Mouse (Mus musculus) ovary, adult 2 months (tissue): ENCODE measurements around the gene Zg16. TPM values are rescaled to one million over a fixed set of nuclear protein-coding genes. Genes with fewer than 3 reads are reported as not detected.

Experiments
- polyA plus RNA-seq: library from polyadenylated mRNA; depleted of rRNA; stranded (reverse); fragments of >200 nt; gene quantifications from 2 replicates; pipeline ENCODE4 v1.2.3, GENCODE M21; 2012; rRNA removed

Zg16 gene
- 4.6 and 8.5 TPM in 2 replicates for polyA plus RNA-seq

GRCm38 (mm10) chr7:127087278-127088010, at the start of gene Zg16:
TSS of gene Zg16 (minus strand) at chr7:127087328.

GRCm38 (mm10) chr7:127121911-127122270, 34.8 kb upstream of the Zg16 start, which contains the start of gene Qprt:
TSS of gene Qprt (minus strand) at chr7:127122226.

DNA sequence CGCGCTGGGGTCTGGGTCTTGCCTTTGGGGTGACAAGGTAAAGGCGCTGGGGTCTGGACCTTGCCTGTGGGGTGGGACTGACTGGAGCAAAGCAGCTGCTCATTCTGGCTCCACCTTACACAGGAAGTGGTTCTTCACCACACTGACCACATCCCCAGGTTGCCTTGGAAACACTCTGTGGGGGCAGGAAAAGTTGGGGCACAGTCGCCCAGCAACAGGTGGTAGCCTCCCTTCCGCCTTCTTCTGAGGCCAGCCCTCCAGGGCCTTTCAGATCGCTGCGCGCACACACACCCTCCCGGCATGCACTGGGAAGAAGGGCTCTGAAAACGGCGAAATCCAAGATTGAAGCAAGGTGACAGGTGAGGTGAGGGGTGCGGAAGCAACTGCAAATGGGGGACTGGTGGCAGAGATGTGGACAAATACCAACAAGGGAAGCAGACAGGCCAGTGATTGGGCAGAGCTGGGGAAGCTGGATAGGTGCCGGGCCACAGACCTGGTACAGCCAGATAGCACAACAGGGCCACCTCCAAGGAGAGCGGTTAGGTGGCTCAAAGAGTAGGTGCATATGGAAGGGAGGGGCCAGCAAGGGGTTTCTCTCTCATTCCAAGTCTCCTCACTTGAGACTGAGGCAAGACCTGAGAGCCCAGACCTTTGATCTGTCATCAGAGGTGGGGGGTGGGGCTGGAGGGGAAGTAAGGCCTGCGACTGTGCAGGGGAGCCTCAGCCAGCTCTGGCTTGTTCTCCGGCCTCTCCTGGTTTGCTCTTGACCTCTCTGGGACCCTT, 4.2 kb upstream of the Zg16 start, which contains the start of gene AI467606:
AI467606 (plus strand) TSS at position 246 of the 783 bp plus-strand sequence.

DNA sequence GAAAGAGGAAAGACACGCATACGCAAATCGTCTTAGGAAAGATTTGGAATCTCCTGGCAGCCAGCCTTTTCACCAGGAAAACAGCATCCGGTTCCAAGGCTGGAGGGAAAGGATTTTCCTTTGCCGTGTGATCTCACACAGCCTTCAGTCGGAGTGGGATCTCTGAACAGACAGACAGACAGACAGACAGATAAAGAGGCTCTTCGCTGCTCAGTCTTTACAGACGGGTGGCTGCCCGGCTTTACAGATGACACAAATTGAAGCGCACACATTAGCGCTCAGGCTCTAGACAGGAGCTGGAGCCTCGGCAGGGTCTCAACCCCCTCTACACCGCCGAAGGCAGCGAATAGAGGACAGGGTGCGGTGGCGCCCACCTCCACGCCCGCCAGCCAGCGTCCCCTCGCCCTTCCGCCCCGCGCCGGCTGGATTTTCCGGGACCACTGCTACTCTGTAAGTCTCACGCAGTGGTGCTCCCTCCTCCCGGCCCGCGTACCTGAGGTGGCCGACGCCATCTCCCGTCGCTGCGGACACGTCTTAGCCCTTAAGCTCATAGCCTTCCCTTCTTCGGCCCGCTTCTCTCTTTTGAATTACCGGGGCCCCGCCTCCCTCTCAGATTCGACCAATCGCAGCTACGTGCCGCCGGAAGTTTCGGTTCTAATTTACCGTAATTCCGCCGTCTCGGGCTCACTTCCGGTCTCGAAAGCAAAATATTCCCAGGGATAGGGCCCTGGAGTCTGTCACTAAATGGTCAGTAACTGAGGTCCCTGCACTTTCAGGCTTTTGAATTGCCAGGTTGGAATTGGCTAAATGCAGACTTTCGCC, 45.1 kb downstream of the Zg16 start, which contains the start of gene Kif22:
Kif22 (minus strand) TSS at position 621 of the 822 bp plus-strand sequence.

DNA sequence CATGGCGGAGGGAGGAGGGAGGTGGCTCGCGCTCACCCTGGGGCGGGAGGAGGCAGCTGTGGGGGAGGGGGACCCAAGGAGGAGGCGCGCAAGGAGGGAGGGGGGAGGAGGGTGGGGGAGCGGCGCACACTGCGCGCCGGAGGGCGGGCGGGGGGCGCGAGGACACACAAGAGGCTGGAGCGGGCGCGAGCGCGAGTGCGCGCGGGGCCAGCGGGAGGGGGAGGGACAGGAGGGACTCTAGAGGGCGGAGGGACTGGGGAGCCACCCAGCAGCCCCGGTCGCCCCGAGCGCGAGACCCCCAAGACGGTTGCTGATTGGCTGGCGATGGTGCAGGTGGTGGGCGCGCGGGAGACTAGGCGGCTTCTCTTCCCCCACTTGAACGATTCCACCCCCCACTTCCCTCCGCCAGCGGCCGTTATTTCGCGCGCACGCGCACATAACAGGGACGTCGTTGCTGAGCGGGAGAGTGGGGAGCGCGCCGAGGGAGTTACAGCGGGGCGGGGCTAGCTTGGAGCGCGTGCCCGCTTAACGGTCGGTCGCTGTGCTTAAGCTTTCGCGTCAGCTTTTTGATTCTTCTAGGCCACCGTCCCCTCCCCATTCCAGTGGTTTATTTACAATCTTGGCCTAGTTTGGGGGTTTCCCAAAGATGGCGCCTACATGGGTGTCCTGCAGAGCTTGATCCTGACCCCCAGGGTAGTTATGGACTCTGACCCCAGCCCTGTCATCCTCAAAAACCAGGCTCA, 60.0 kb downstream of the Zg16 start, which contains the start of gene Maz:
Maz (minus strand) TSS at position 54 of the 743 bp plus-strand sequence.

GRCm38 (mm10) chr7:127020901-127021562, 66.1 kb downstream of the Zg16 start, which contains the start of the genes Gm42742 and Prrt2:
TSS of gene Gm42742 (minus strand) at chr7:127021097.
TSS of gene Prrt2 (minus strand) at chr7:127021211.

DNA sequence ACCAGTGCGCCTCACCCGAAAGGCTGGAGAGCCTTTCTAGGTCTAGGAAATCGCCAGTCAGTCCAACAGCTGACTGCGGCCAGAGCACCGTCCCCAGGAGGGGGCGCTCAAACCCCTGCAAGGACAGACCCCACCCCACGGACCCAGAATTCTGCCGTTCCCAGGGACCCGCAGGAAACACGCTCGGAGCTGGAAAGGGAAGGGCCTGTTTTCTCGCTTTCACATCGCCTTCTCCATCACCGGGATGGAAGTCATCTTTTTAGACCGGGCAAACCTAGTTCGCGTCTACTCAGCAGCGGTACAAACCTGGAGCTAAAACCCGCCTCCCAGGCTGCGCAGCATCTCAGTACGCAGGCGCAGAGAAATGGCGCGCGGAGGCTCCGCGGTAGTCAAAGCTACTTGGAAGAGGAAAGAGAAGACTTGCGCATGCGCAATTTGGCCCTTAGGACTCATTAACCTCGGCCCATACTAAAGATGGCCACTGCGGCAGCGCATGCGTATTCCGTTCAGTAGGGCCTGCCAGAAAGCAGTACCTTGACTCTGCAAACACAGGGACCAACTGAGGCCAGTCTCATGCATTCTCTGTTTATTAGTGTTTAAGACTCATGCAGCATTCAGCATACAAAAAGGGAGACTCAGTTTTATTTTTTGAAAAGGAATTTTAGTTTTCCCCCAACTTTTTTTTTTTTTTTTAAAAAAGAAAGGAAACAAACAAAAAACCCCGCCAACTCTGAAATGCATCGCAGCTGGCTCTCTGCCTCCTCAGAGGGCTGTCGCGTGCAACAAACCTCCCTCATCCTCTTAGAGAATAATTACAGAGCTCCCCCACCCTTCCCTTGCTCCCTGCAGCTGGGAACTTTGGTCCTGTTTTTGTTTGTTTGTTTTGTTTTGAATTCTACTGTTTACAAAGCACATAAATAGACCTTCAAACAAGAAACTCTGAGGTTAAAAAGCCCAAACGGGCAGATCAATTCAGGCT, 69.9 kb downstream of the Zg16 start, which contains the start of gene Pagr1a:
Pagr1a (minus strand) TSS at position 382 of the 979 bp plus-strand sequence.

DNA sequence TGATC, 70.8 kb downstream of the Zg16 start, which contains the start of gene Pagr1b:
Pagr1b (minus strand) TSS at position 4 of the 5 bp plus-strand sequence.

DNA sequence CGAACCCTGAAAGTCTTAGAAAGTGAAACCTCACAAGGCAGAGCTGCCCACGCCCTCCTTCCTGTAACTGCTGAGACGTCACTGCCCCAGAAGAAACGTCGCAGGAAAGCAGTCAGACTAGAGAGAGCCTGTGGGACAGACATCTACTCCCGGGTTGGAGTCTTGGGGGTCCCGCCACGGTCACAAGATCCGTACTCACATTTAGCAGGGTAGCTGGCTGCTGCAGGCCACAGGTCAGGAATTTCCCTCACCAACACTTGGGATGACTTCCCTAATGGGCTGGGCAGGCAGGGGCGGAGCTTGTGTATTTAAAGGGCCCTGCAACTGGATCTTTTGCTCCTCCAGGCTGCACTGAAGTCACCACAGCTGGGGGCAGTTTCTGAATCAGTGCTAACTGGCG, 72.8 kb downstream of the Zg16 start, which contains the start of gene Mvp:
Mvp (minus strand) TSS at position 302 of the 400 bp plus-strand sequence.

Other genes with a start within 250 kb of the Zg16 start
- gene Doc2a, start 239.9 kb downstream of the Zg16 start, polyA plus RNA-seq = 0.12 and 0.45 TPM in 2 replicates
- 11.2 and 13.2 TPM in 2 replicates for gene Hirip3, start 225.4 kb downstream of the Zg16 start, polyA plus RNA-seq
- gene Ino80e, start 225.0 kb downstream of the Zg16 start, polyA plus RNA-seq = 82.1 and 86.8 TPM in 2 replicates
- gene Taok2, start 202.6 kb downstream of the Zg16 start, polyA plus RNA-seq = 167 and 168 TPM in 2 replicates
- gene Tmem219, start 164.4 kb downstream of the Zg16 start, polyA plus RNA-seq = 86.4 and 116 TPM in 2 replicates
- 44.3 and 45.2 TPM in 2 replicates for gene Kctd13, start 158.4 kb downstream of the Zg16 start, polyA plus RNA-seq
- gene Asphd1, start 137.7 kb downstream of the Zg16 start, polyA plus RNA-seq = 0.18 and 0.73 TPM in 2 replicates
- gene Sez6l2, start 136.8 kb downstream of the Zg16 start, polyA plus RNA-seq = 12.3 and 14.6 TPM in 2 replicates
- 307 and 318 TPM in 2 replicates for gene Cdipt, start 111.4 kb downstream of the Zg16 start, polyA plus RNA-seq
- 2.1 and 2.2 TPM in 2 replicates for gene Cdiptos, start 111.2 kb downstream of the Zg16 start, polyA plus RNA-seq
- gene Mvp, start 72.7 kb downstream of the Zg16 start, polyA plus RNA-seq = 82.1 and 99.8 TPM in 2 replicates
- gene Pagr1b, start 70.8 kb downstream of the Zg16 start, polyA plus RNA-seq = 2.2 and 4.7 TPM in 2 replicates
- 1.3 and 3.5 TPM in 2 replicates for gene Pagr1a, start 70.0 kb downstream of the Zg16 start, polyA plus RNA-seq
- 60.7 and 61.9 TPM in 2 replicates for gene Gm42742, start 66.2 kb downstream of the Zg16 start, polyA plus RNA-seq
- 20.6 and 34.9 TPM in 2 replicates for gene Prrt2, start 66.1 kb downstream of the Zg16 start, polyA plus RNA-seq
- 393 and 433 TPM in 2 replicates for gene Maz, start 60.3 kb downstream of the Zg16 start, polyA plus RNA-seq
- 6.5 and 11.3 TPM in 2 replicates for gene Kif22, start 44.9 kb downstream of the Zg16 start, polyA plus RNA-seq
- 31.3 and 37.2 TPM in 2 replicates for gene AI467606, start 4.0 kb upstream of the Zg16 start, polyA plus RNA-seq
- gene Qprt, start 34.9 kb upstream of the Zg16 start, polyA plus RNA-seq = 2.5 and 3.0 TPM in 2 replicates
- 2.0 and 2.2 TPM in 2 replicates for gene Spn, start 50.5 kb upstream of the Zg16 start, polyA plus RNA-seq
- gene Cd2bp2, start 108.7 kb upstream of the Zg16 start, polyA plus RNA-seq = 22.5 and 27.3 TPM in 2 replicates
- 37.8 and 46.0 TPM in 2 replicates for gene Tbc1d10b, start 121.1 kb upstream of the Zg16 start, polyA plus RNA-seq
- gene Mylpf, start 121.6 kb upstream of the Zg16 start, polyA plus RNA-seq = 0.89 and 1.2 TPM in 2 replicates
- gene Zfp553, start 145.7 kb upstream of the Zg16 start, polyA plus RNA-seq = 30.4 and 32.0 TPM in 2 replicates
- gene Sept1, start 145.8 kb upstream of the Zg16 start, polyA plus RNA-seq = 13.9 and 22.8 TPM in 2 replicates
- gene Zfp771, start 156.9 kb upstream of the Zg16 start, polyA plus RNA-seq = 290 and 471 TPM in 2 replicates
- gene Dctpp1, start 173.4 kb upstream of the Zg16 start, polyA plus RNA-seq = 82.3 and 102 TPM in 2 replicates
- gene Sephs2, start 186.7 kb upstream of the Zg16 start, polyA plus RNA-seq = 19.5 and 24.6 TPM in 2 replicates
- 4.3 and 4.5 TPM in 2 replicates for gene Itgal, start 208.9 kb upstream of the Zg16 start, polyA plus RNA-seq